Mouse (Mus musculus) heart, embryonic 14.5 days (tissue): ENCODE measurements around the gene Scd4. TPM values are rescaled to one million over a fixed set of nuclear protein-coding genes. Genes with fewer than 3 reads are reported as not detected.

Source experiments
- ATAC-seq: fragments of 200-750 bp; cut with Nextera tagmentation; 2 replicates; pipeline ENCODE4 v1.8.0; 2017; ENCODE audit warnings: low read depth, moderate TSS enrichment; ENCODE audit not compliant: insufficient number of reproducible peaks, insufficient read depth, low FRiP score
- H3K27ac ChIP-seq, 2 experiments: fragments of 200-500 bp in 1 of 2; fragments of 300-500 bp in 1 of 2; sonication (generic) in 1 of 2; replicated peaks in 1 of 2; 2 replicates each; pipeline ENCODE4 v1.5.1; 2012 to 2014; ENCODE audit warnings: low read depth in 2 of 2, low read length in 2 of 2, control low read depth in 1 of 2, mild to moderate bottlenecking in 1 of 2, mixed read lengths in 1 of 2; ENCODE audit not compliant: control insufficient read depth in 1 of 2, insufficient read depth in 1 of 2
- H3K27me3 ChIP-seq: fragments of 300-500 bp; sonication (generic); 2 replicates; pipeline ENCODE4 v1.6.1; 2014; ENCODE audit warnings: mild to moderate bottlenecking, low read length, control low read depth; ENCODE audit not compliant: control insufficient read depth, insufficient read depth
- H3K36me3 ChIP-seq: fragments of 300-500 bp; sonication (generic); 2 replicates; pipeline ENCODE4 v1.6.1; 2014; ENCODE audit warnings: mild to moderate bottlenecking, control low read depth, low read length, mixed read lengths; ENCODE audit not compliant: control insufficient read depth, insufficient read depth
- H3K4me1 ChIP-seq, 2 experiments: fragments of 200-500 bp in 1 of 2; fragments of 300-500 bp in 1 of 2; sonication (generic) in 1 of 2; 2 replicates each; pipeline ENCODE4 v1.6.1; 2012 to 2014; ENCODE audit warnings: low read length in 2 of 2, control low read depth in 1 of 2, mixed read lengths in 1 of 2; ENCODE audit not compliant: control insufficient read depth in 2 of 2, insufficient read depth in 2 of 2
- H3K4me2 ChIP-seq: fragments of 300-500 bp; sonication (generic); 2 replicates; pipeline ENCODE4 v1.6.1; 2014; ENCODE audit warnings: mild to moderate bottlenecking, low read length
- H3K4me3 ChIP-seq, 2 experiments: fragments of 200-500 bp in 1 of 2; fragments of 300-500 bp in 1 of 2; sonication (generic) in 1 of 2; 2 replicates each; pipeline ENCODE4 v1.5.1; 2012 to 2014; ENCODE audit warnings: low read length in 2 of 2, mild to moderate bottlenecking in 2 of 2, control low read depth in 1 of 2, low read depth in 1 of 2, moderate library complexity in 1 of 2; ENCODE audit not compliant: control insufficient read depth in 1 of 2, insufficient read depth in 1 of 2
- H3K9ac ChIP-seq: fragments of 300-500 bp; sonication (generic); 2 replicates; pipeline ENCODE4 v1.6.1; 2014; ENCODE audit warnings: mild to moderate bottlenecking, low read length
- H3K9me3 ChIP-seq: fragments of 300-500 bp; sonication (generic); 2 replicates; pipeline ENCODE4 v1.6.1; 2016; ENCODE audit warnings: low read length, control low read depth; ENCODE audit not compliant: control insufficient read depth
- WGBS: fragments of 180-500 bp; shearing (Covaris S2); extraction: QIAGEN DNeasy Blood & Tissue Kit; methylation state at CpG from one replicate; pipeline ENCODE4 v1.1.7; 2014; 5-methylcytosine and 5-hydroxymethylcytosine counted together
- polyA plus RNA-seq: library from polyadenylated mRNA; unstranded; fragments of >200 nt; fragmentation: Nextera tagmentation; extraction: Ambion mirVana; gene quantifications from 2 replicates; pipeline ENCODE4 v1.2.1, GENCODE M21; 2014

The Scd4 gene
- 2.1 and 2.9 TPM in 2 replicates for polyA plus RNA-seq

- H3K4me2 ChIP-seq = peak within 1 kb of the TSS; percentile 36
- H3K9me3 ChIP-seq = no peaks in the 10 kb centered on the region
- 49% methylated on average over 10 of the region's 10 CpGs for WGBS
- H3K9ac ChIP-seq = no peak within 1 kb of the TSS
- H3K4me1 ChIP-seq = peaks cover 22 to 30% of the 10 kb centered on the region in 2 experiments
- no peaks in the 10 kb centered on the region for H3K36me3 ChIP-seq
- no peak within 1 kb of the TSS for H3K4me3 ChIP-seq
- H3K27me3 ChIP-seq = no peaks in the 10 kb centered on the region
- H3K27ac ChIP-seq = peak within 1 kb of the TSS; percentile 20 to 73
- peak; percentile 56; the same call in 1 of the 2 replicates for ATAC-seq
These were observed at the start of gene Scd4 for GRCm38 (mm10) chr19:44332833-44333623. TSS of gene Scd4 (plus strand) at chr19:44333092.

- 38% methylated on average over 15 of the region's 15 CpGs for WGBS
- no peak for ATAC-seq
- Histone ChIP-seq H3K27me3 (no peaks in the 10 kb centered on the region), H3K9ac (peak overlapping the region; percentile 54), H3K4me3 (peak overlapping the region; percentile 49 to 63; a peak in 3 of 4 replicates), H3K36me3 (no peaks in the 10 kb centered on the region), H3K4me2 (peak overlapping the region; percentile 91), H3K27ac (peak overlapping the region; percentile 94 to 96), H3K4me1 (peaks cover 38 to 51% of the 10 kb centered on the region in 2 experiments), H3K9me3 (no peaks in the 10 kb centered on the region)
These were observed 49.5 kb upstream of the Scd4 start for GRCm38 (mm10) chr19:44283157-44284024.

- under 1% methylated on average over 36 of the region's 38 CpGs for WGBS
- peaks cover 38 to 51% of the 10 kb centered on the region in 2 experiments for H3K4me1 ChIP-seq
- H3K27ac ChIP-seq = peak overlapping the region; percentile 96 to 99
- peak overlapping the region; percentile 77 for H3K9ac ChIP-seq
- H3K36me3 ChIP-seq = no peaks in the 10 kb centered on the region
- peak; percentile 99 for ATAC-seq
- H3K9me3 ChIP-seq = no peaks in the 10 kb centered on the region
- peak overlapping the region; percentile 91 for H3K4me2 ChIP-seq
- no peaks in the 10 kb centered on the region for H3K27me3 ChIP-seq
- peak overlapping the region; percentile 49 to 63 for H3K4me3 ChIP-seq
These were observed 48.7 kb upstream of the Scd4 start for GRCm38 (mm10) chr19:44284025-44284695.

- H3K9me3 ChIP-seq = no peaks in the 10 kb centered on the region
- no peak; the same call in 1 of the 2 replicates for ATAC-seq
- H3K27ac ChIP-seq = peak overlapping the region; percentile 96 to 99
- peaks cover 38 to 51% of the 10 kb centered on the region in 2 experiments for H3K4me1 ChIP-seq
- H3K36me3 ChIP-seq = no peaks in the 10 kb centered on the region
- H3K27me3 ChIP-seq = no peaks in the 10 kb centered on the region
- H3K9ac ChIP-seq = peak overlapping the region; percentile 77
- peak overlapping the region; percentile 49 to 63 for H3K4me3 ChIP-seq
- H3K4me2 ChIP-seq = peak overlapping the region; percentile 91
- 1% methylated on average over 11 of the region's 11 CpGs for WGBS
These were observed 48.2 kb upstream of the Scd4 start for GRCm38 (mm10) chr19:44284723-44285122.

- H3K27ac ChIP-seq = no peak overlapping the region
- WGBS = 90% methylated on average over 8 of the region's 8 CpGs
These were observed 47.3 kb upstream of the Scd4 start for GRCm38 (mm10) chr19:44285554-44285953.

GRCm38 (mm10) chr19:44286109-44286508, 46.8 kb upstream of the Scd4 start:
- Histone ChIP-seq H3K4me2 (no peak overlapping the region), H3K4me1 (peaks cover 27 to 43% of the 10 kb centered on the region in 2 experiments)

More at GRCm38 (mm10) chr19:44285554-44285953, 47.3 kb upstream of the Scd4 start:
- Histone ChIP-seq H3K4me2 (no peak overlapping the region), H3K27me3 (no peaks in the 10 kb centered on the region), H3K9ac (no peak overlapping the region), H3K36me3 (no peaks in the 10 kb centered on the region), H3K4me1 (peaks cover 33 to 49% of the 10 kb centered on the region in 2 experiments), H3K9me3 (no peaks in the 10 kb centered on the region), H3K4me3 (no peak overlapping the region)
- no peak for ATAC-seq

More at GRCm38 (mm10) chr19:44286109-44286508, 46.8 kb upstream of the Scd4 start:
- no peaks in the 10 kb centered on the region for H3K9me3 ChIP-seq
- H3K27ac ChIP-seq = no peak overlapping the region
- H3K27me3 ChIP-seq = no peaks in the 10 kb centered on the region
- no peak overlapping the region for H3K4me3 ChIP-seq
- H3K36me3 ChIP-seq = no peaks in the 10 kb centered on the region
- no peak overlapping the region for H3K9ac ChIP-seq
- 27% methylated on average over 2 of the region's 2 CpGs for WGBS
- ATAC-seq = no peak
